Mouse (Mus musculus) testis, adult 2 months (tissue): ENCODE measurements around the gene Hmgcs2.

Source experiments
- CTCF ChIP-seq: fragments of 200-500 bp; IDR thresholded peaks from 2 replicates; pipeline ENCODE4 v1.5.1; 2012; ENCODE audit warnings: low read depth, mild to moderate bottlenecking, inconsistent platforms, low read length, moderate library complexity; ENCODE audit not compliant: control insufficient read depth, insufficient read depth, insufficient replicate concordance
- POLR2A ChIP-seq: fragments of 200-500 bp; IDR thresholded peaks from 2 replicates; pipeline ENCODE4 v1.6.1; 2012; ENCODE audit warnings: low read depth, mild to moderate bottlenecking, inconsistent platforms, low read length, moderate library complexity; ENCODE audit not compliant: control insufficient read depth

DNA sequence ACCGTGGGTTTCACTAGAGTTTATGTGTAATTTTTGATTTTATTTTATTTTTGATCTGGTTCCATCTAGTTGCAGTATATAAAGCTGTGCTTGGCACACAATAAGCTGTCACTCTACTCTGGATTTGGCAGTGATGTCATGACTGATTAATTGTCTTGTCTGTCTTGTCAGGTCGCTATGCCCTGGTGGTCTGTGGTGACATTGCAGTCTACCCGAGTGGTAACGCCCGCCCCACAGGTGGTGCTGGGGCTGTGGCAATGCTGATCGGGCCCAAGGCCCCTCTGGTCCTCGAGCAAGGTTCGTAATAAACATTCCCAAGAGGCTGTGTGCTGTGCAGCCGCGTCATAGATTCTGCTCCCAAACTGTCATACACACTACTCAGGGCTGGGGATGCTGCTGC is 15.7 kb downstream of the Hmgcs2 start:
- TF ChIP-seq CTCF = no peak
- no peak for TF ChIP-seq POLR2A
